Mouse (Mus musculus) kidney, adult 2 months (tissue): ENCODE results near the gene Pkig.

Source experiments
- CTCF ChIP-seq: fragments of 200-500 bp; conservative IDR thresholded peaks from 2 replicates; pipeline ENCODE4 v1.5.1; 2011; ENCODE audit warnings: low read depth, mild to moderate bottlenecking, control low read depth, low read length, moderate library complexity, mixed read lengths; ENCODE audit not compliant: insufficient read depth, insufficient read length
- POLR2A ChIP-seq: fragments of 200-500 bp; IDR thresholded peaks from one replicate; pipeline ENCODE4 v1.6.1; 2011; ENCODE audit warnings: low read depth, low read length, control low read depth

GRCm38 (mm10) chr2:163611176-163611575 is 47.0 kb upstream of the Pkig start:
- TF ChIP-seq POLR2A = no peak
- no peak for TF ChIP-seq CTCF
